Mouse (Mus musculus) liver, embryonic 12.5 days (tissue): ENCODE data around the gene Tnni1. TPM values are rescaled to one million over a fixed set of nuclear protein-coding genes. Genes with fewer than 3 reads are reported as not detected.

ENCODE experiments used
- ATAC-seq: fragments of 200-750 bp; cut with Nextera tagmentation; 2 replicates; pipeline ENCODE4 v1.8.0; 2017; ENCODE audit warnings: moderate number of reproducible peaks, mild to moderate bottlenecking, moderate library complexity
- H3K27ac ChIP-seq: fragments of 300-500 bp; sonication (generic); 2 replicates; pipeline ENCODE4 v1.5.1; 2016; ENCODE audit warnings: mild to moderate bottlenecking
- H3K27me3 ChIP-seq: fragments of 300-500 bp; sonication (generic); replicated peaks from 2 replicates; pipeline ENCODE4 v1.6.1; 2016; ENCODE audit warnings: mild to moderate bottlenecking, moderate library complexity
- H3K36me3 ChIP-seq: fragments of 300-500 bp; sonication (generic); 2 replicates; pipeline ENCODE4 v1.6.1; 2016; ENCODE audit warnings: mild to moderate bottlenecking, moderate library complexity
- H3K4me1 ChIP-seq: fragments of 300-500 bp; sonication (generic); 2 replicates; pipeline ENCODE4 v1.6.1; 2016
- H3K4me2 ChIP-seq: fragments of 300-500 bp; sonication (generic); 2 replicates; pipeline ENCODE4 v1.6.1; 2016; ENCODE audit warnings: mild to moderate bottlenecking, moderate library complexity
- H3K4me3 ChIP-seq: fragments of 300-500 bp; sonication (generic); 2 replicates; pipeline ENCODE4 v1.5.1; 2016; ENCODE audit warnings: mild to moderate bottlenecking, moderate library complexity
- H3K9ac ChIP-seq: fragments of 300-500 bp; sonication (generic); 2 replicates; pipeline ENCODE4 v1.6.1; 2016; ENCODE audit warnings: mild to moderate bottlenecking, moderate library complexity
- H3K9me3 ChIP-seq: fragments of 300-500 bp; sonication (generic); replicated peaks from 2 replicates; pipeline ENCODE4 v1.6.1; 2016; ENCODE audit warnings: mild to moderate bottlenecking, moderate library complexity
- WGBS: fragments of 180-500 bp; shearing (Covaris S2); methylation state at CpG from one replicate; pipeline ENCODE4 v1.1.7; 2016; ENCODE audit not compliant: insufficient replicate concordance; 5-methylcytosine and 5-hydroxymethylcytosine counted together
- polyA plus RNA-seq: library from polyadenylated mRNA; unstranded; fragments of >200 nt; fragmentation: Nextera tagmentation; extraction: Ambion mirVana; gene quantifications from 2 replicates; pipeline ENCODE4 v1.2.1, GENCODE M21; 2016

Tnni1 gene
- polyA plus RNA-seq, 1 experiment from 2014 or later: 10.5 TPM

GRCm38 (mm10) chr1:135755913-135756312 lies 23.3 kb upstream of the Tnni1 start:
- no peak overlapping the region for H3K27ac ChIP-seq
- no peak overlapping the region for H3K4me2 ChIP-seq
- peaks cover 7% of the 10 kb centered on the region; the same call in 1 of the 2 replicates for H3K27me3 ChIP-seq
- H3K4me1 ChIP-seq: no peaks in the 10 kb centered on the region
- no peak overlapping the region for H3K4me3 ChIP-seq
- H3K36me3 ChIP-seq: peaks cover 16% of the 10 kb centered on the region
- H3K9ac ChIP-seq: no peak overlapping the region
- ATAC-seq: no peak
- H3K9me3 ChIP-seq: no peaks in the 10 kb centered on the region
- 60% methylated on average over 3 of the region's 3 CpGs for WGBS

- Histone ChIP-seq H3K4me3 (no peak overlapping the region), H3K9me3 (no peaks in the 10 kb centered on the region), H3K9ac (no peak overlapping the region), H3K36me3 (peaks cover 2% of the 10 kb centered on the region; the same call in 1 of the 2 replicates), H3K4me1 (no peaks in the 10 kb centered on the region), H3K4me2 (no peak overlapping the region), H3K27ac (no peak overlapping the region), H3K27me3 (peaks cover 7% of the 10 kb centered on the region; the same call in 1 of the 2 replicates)
- no peak for ATAC-seq
- 54% methylated on average over 8 of the region's 8 CpGs for WGBS
Observed at GRCm38 (mm10) chr1:135757287-135757686, 21.9 kb upstream of the Tnni1 start.

- no peak overlapping the region for H3K4me2 ChIP-seq
- no peak overlapping the region for H3K4me3 ChIP-seq
- 67% methylated on average over 4 of the region's 4 CpGs for WGBS
- no peaks in the 10 kb centered on the region for H3K9me3 ChIP-seq
- no peaks in the 10 kb centered on the region for H3K4me1 ChIP-seq
- H3K36me3 ChIP-seq: no peaks in the 10 kb centered on the region
- H3K9ac ChIP-seq: no peak overlapping the region
- peaks cover 20% of the 10 kb centered on the region for H3K27me3 ChIP-seq
- no peak for ATAC-seq
- no peak overlapping the region for H3K27ac ChIP-seq
Observed at GRCm38 (mm10) chr1:135759685-135760084, 19.5 kb upstream of the Tnni1 start.

- ATAC-seq: no peak
- WGBS: 54% methylated on average over 8 of the region's 8 CpGs
- Histone ChIP-seq H3K4me3 (no peak overlapping the region), H3K36me3 (no peaks in the 10 kb centered on the region), H3K27me3 (peaks cover 26% of the 10 kb centered on the region), H3K27ac (no peak overlapping the region), H3K9ac (no peak overlapping the region), H3K9me3 (no peaks in the 10 kb centered on the region), H3K4me2 (no peak overlapping the region), H3K4me1 (no peaks in the 10 kb centered on the region)
Observed at GRCm38 (mm10) chr1:135760216-135760615, 19.0 kb upstream of the Tnni1 start.

- no peak overlapping the region for H3K27ac ChIP-seq
- H3K4me2 ChIP-seq: no peak overlapping the region
- H3K4me1 ChIP-seq: peaks cover 14% of the 10 kb centered on the region
- no peak for ATAC-seq
- peaks cover 41% of the 10 kb centered on the region for H3K27me3 ChIP-seq
- H3K4me3 ChIP-seq: no peak overlapping the region
- H3K36me3 ChIP-seq: no peaks in the 10 kb centered on the region
- no peak overlapping the region for H3K9ac ChIP-seq
- H3K9me3 ChIP-seq: no peaks in the 10 kb centered on the region
- WGBS: 77% methylated on average over 5 of the region's 5 CpGs
Observed at GRCm38 (mm10) chr1:135761728-135762127, 17.5 kb upstream of the Tnni1 start.

GRCm38 (mm10) chr1:135763503-135764205 lies 15.6 kb upstream of the Tnni1 start:
- 64% methylated on average over 9 of the region's 9 CpGs for WGBS
- Histone ChIP-seq H3K4me1 (peaks cover 25% of the 10 kb centered on the region), H3K36me3 (peaks cover 4% of the 10 kb centered on the region), H3K4me2 (no peak overlapping the region), H3K27me3 (peaks cover 51% of the 10 kb centered on the region), H3K27ac (no peak overlapping the region), H3K9me3 (no peaks in the 10 kb centered on the region), H3K9ac (no peak overlapping the region), H3K4me3 (no peak overlapping the region)
- no peak for ATAC-seq

- Histone ChIP-seq H3K4me3 (no peak overlapping the region), H3K4me1 (peaks cover 25% of the 10 kb centered on the region), H3K4me2 (no peak overlapping the region), H3K36me3 (peaks cover 9% of the 10 kb centered on the region), H3K9me3 (no peaks in the 10 kb centered on the region), H3K9ac (no peak overlapping the region), H3K27ac (no peak overlapping the region), H3K27me3 (peaks cover 57% of the 10 kb centered on the region)
- ATAC-seq: no peak
- WGBS: 49% methylated on average over 2 of the region's 2 CpGs
Observed at GRCm38 (mm10) chr1:135764206-135764528, 15.1 kb upstream of the Tnni1 start.

- ATAC-seq: peak; percentile 83
- WGBS: under 1% methylated on average over 86 of the region's 90 CpGs
- no peaks in the 10 kb centered on the region for H3K9me3 ChIP-seq
- H3K27ac ChIP-seq: peak within 1 kb of the TSS; percentile 61
- H3K27me3 ChIP-seq: peaks cover 74% of the 10 kb centered on the region
- peak within 1 kb of the TSS; percentile 94 for H3K4me2 ChIP-seq
- H3K4me3 ChIP-seq: peak within 1 kb of the TSS; percentile 63
- peak within 1 kb of the TSS; percentile 65 for H3K9ac ChIP-seq
- peaks cover 12% of the 10 kb centered on the region for H3K36me3 ChIP-seq
- H3K4me1 ChIP-seq: peaks cover 33% of the 10 kb centered on the region
Observed at GRCm38 (mm10) chr1:135765645-135766591, 13.3 kb upstream of the Tnni1 start, which contains the start of gene Phlda3. TSS of gene Phlda3 (plus strand) at chr1:135766119.

GRCm38 (mm10) chr1:135766592-135767306 lies 12.5 kb upstream of the Tnni1 start:
- Histone ChIP-seq H3K36me3 (peaks cover 12% of the 10 kb centered on the region), H3K9me3 (no peaks in the 10 kb centered on the region), H3K27me3 (peaks cover 79% of the 10 kb centered on the region), H3K27ac (peak overlapping the region; percentile 61; the same call in 1 of the 2 replicates), H3K4me1 (peaks cover 40% of the 10 kb centered on the region), H3K4me3 (peak overlapping the region; percentile 63), H3K4me2 (peak overlapping the region; percentile 94), H3K9ac (peak overlapping the region; percentile 65)
- ATAC-seq: no peak
- 30% methylated on average over 30 of the region's 30 CpGs for WGBS

- H3K36me3 ChIP-seq: peaks cover 12% of the 10 kb centered on the region
- H3K4me1 ChIP-seq: peaks cover 40% of the 10 kb centered on the region
- H3K9ac ChIP-seq: peak overlapping the region; percentile 65; the same call in 1 of the 2 replicates
- H3K9me3 ChIP-seq: no peaks in the 10 kb centered on the region
- H3K27ac ChIP-seq: no peak overlapping the region
- 67% methylated on average over 4 of the region's 4 CpGs for WGBS
- peak overlapping the region; percentile 94 for H3K4me2 ChIP-seq
- peaks cover 79% of the 10 kb centered on the region for H3K27me3 ChIP-seq
- no peak for ATAC-seq
- H3K4me3 ChIP-seq: peak overlapping the region; percentile 63
Observed at GRCm38 (mm10) chr1:135767324-135767890, 11.8 kb upstream of the Tnni1 start.

- Histone ChIP-seq H3K36me3 (peaks cover 12% of the 10 kb centered on the region), H3K9ac (no peak overlapping the region), H3K27me3 (peaks cover 78% of the 10 kb centered on the region), H3K4me1 (peaks cover 50% of the 10 kb centered on the region), H3K27ac (no peak overlapping the region), H3K9me3 (no peaks in the 10 kb centered on the region), H3K4me2 (no peak overlapping the region), H3K4me3 (no peak overlapping the region)
- no peak for ATAC-seq
- WGBS: 68% methylated on average over 2 of the region's 2 CpGs
Observed at GRCm38 (mm10) chr1:135768400-135768799, 10.8 kb upstream of the Tnni1 start.
